Mouse (Mus musculus): ENCODE measurements around the gene Ap2s1.

- TF ChIP-seq CTCF (conservative IDR thresholded peaks at IDR 0.05; ENCODE audit: low read length) (no peak), POU5F1 (IDR thresholded peaks at IDR 0.05; ENCODE audit: borderline replicate concordance, low read length) (no peak), NANOG (IDR thresholded peaks at IDR 0.05; ENCODE audit: borderline replicate concordance, low read length) (no peak)
Observed at GRCm38 (mm10) chr7:16766443-16766842, 28.2 kb downstream of the Ap2s1 start.
